ENCODE assay signal across 9 mouse cellular contexts in genomic region chr11:117414871-117415323, GRCm38 (mm10).
A peak's percentile ranks its signal among the peaks of the same experiment; 100 is the strongest.
DNase-seq lines count a peak whose midpoint lies in the region; ATAC-seq and TF ChIP-seq lines count a peak whose summit lies in the region.
"Had no signal": no experiment of that assay in that cellular context is flagged by ENCODE, and none has a peak within 500 bp of the region (broad histone marks: within the 10 kb centered on the region; RNA-seq: fewer than 3 reads in every experiment).

No protein-coding gene starts in this region.

- under 1% methylated on average over 21 of the region's 21 CpGs for WGBS in forebrain, embryonic 10.5 days
- WGBS in thymus, adult 2 months: 2% methylated on average over 21 of the region's 21 CpGs

- TF ChIP-seq CTCF in thymus, adult 2 months (IDR thresholded peaks at IDR 0.05; ENCODE audit: borderline replicate concordance, control insufficient read depth, extremely low read depth, insufficient read depth, low read length, poor library complexity): no peak

- no peaks in the 10 kb centered on the region for H3K36me3 ChIP-seq in forebrain, embryonic 10.5 days (replicated peaks)
- no peaks in the 10 kb centered on the region for H3K36me3 ChIP-seq in megakaryocyte, embryonic 14.5 days (replicated peaks; ENCODE audit: low read length)
- H3K36me3 ChIP-seq in thymus, adult 2 months (ENCODE audit: control insufficient read depth, insufficient read depth, low read length): no peaks in the 10 kb centered on the region

- peak; percentile 45 for DNase-seq in CD4-positive helper T cell, adult 2 months (ENCODE audit: low read depth, low spot score)
- peak; percentile 85 for DNase-seq in Muller cell, postnatal 12 days (ENCODE audit: inconsistent ontology term)
- DNase-seq in forebrain, embryonic 10.5 days (ENCODE audit: extremely low spot score, low spot score): peak; percentile 57
- DNase-seq in heart, postnatal 14 days: peak; percentile 76 to 78
- DNase-seq in kidney, postnatal 25 days: peak; percentile 76 to 85
- DNase-seq in thymus, adult 2 months: peak; percentile 43

- H3K9me3 ChIP-seq in forebrain, embryonic 10.5 days: peaks cover 11% of the 10 kb centered on the region; the same call in 1 of the 2 replicates
- H3K9me3 ChIP-seq in megakaryocyte, embryonic 14.5 days: peaks cover 14% of the 10 kb centered on the region

- intact Hi-C loops in heart, postnatal 14 days (cut with DNase I): no loop called here

- no peak for TF ChIP-seq POLR2A in thymus, adult 2 months (IDR thresholded peaks at IDR 0.05; ENCODE audit: control insufficient read depth, extremely low read depth, insufficient read depth, low read length, poor library complexity)

- H3K27ac ChIP-seq in forebrain, embryonic 10.5 days: peak overlapping the region; percentile 54
- H3K27ac ChIP-seq in thymus, adult 2 months (ENCODE audit: control insufficient read depth, insufficient read depth, low read length): no peak overlapping the region

- ATAC-seq in erythroblast, adult 5-6 weeks (replicated peaks; ENCODE audit: low FRiP score, poor library complexity, severe bottlenecking): no peak

- peaks cover 94% of the 10 kb centered on the region for H3K27me3 ChIP-seq in forebrain, embryonic 10.5 days (ENCODE audit: poor library complexity, severe bottlenecking)
- peaks cover 87% of the 10 kb centered on the region for H3K27me3 ChIP-seq in megakaryocyte, embryonic 14.5 days (replicated peaks)
- peaks cover 20% of the 10 kb centered on the region for H3K27me3 ChIP-seq in thymus, adult 2 months (ENCODE audit: control insufficient read depth, insufficient read depth, low read length)

- H3K4me3 ChIP-seq in forebrain, embryonic 10.5 days: peak overlapping the region; percentile 49
- peak overlapping the region; percentile 44 for H3K4me3 ChIP-seq in megakaryocyte, embryonic 14.5 days (replicated peaks)
- no peak overlapping the region for H3K4me3 ChIP-seq in thymus, adult 2 months (ENCODE audit: control insufficient read depth, insufficient read depth, low read length)
- H3K4me3 ChIP-seq: erythroblast, embryonic 14.5 days had no signal

- peaks cover 79% of the 10 kb centered on the region for H3K4me1 ChIP-seq in forebrain, embryonic 10.5 days
- peaks cover 18% of the 10 kb centered on the region for H3K4me1 ChIP-seq in megakaryocyte, embryonic 14.5 days
- no peaks in the 10 kb centered on the region; the same call in 1 of the 2 replicates for H3K4me1 ChIP-seq in thymus, adult 2 months (replicated peaks; ENCODE audit: control insufficient read depth, insufficient read depth, low read length)
